Mouse (Mus musculus) embryonic fibroblast, embryonic 13.5 days (primary cell): ENCODE results near the gene Lcorl. TPM values are rescaled to one million over a fixed set of nuclear protein-coding genes. Genes with fewer than 3 reads are reported as not detected.

Experiments
- H3K27ac ChIP-seq: 2 replicates; pipeline ENCODE4 v1.5.1; 2012; ENCODE audit warnings: low read length, control low read depth, inconsistent platforms; ENCODE audit not compliant: insufficient read depth
- H3K4me1 ChIP-seq: 2 replicates; pipeline ENCODE4 v1.6.1; 2011; ENCODE audit warnings: low read length; ENCODE audit not compliant: control insufficient read depth, insufficient read depth
- H3K4me3 ChIP-seq: 2 replicates; pipeline ENCODE4 v1.5.1; 2011; ENCODE audit warnings: mild to moderate bottlenecking, control low read depth, low read length; ENCODE audit not compliant: insufficient read depth
- CTCF ChIP-seq: IDR thresholded peaks from 2 replicates; pipeline ENCODE4 v1.5.1; 2011; ENCODE audit warnings: mild to moderate bottlenecking, control low read depth, low read length, moderate library complexity, borderline replicate concordance; ENCODE audit not compliant: insufficient read depth
- POLR2A ChIP-seq: IDR thresholded peaks from 2 replicates; pipeline ENCODE4 v1.6.1; 2011; ENCODE audit warnings: low read depth, mild to moderate bottlenecking, control low read depth, low read length, moderate library complexity
- polyA plus RNA-seq: library from polyadenylated mRNA; stranded (reverse); fragments of >200 nt; gene quantifications from 2 replicates; pipeline ENCODE4 v1.2.4, GENCODE M21; 2011; ENCODE audit warnings: low read depth; ENCODE audit not compliant: missing spikeins, insufficient read length

Lcorl gene
- polyA plus RNA-seq, 1 experiment: 20.9 TPM

DNA sequence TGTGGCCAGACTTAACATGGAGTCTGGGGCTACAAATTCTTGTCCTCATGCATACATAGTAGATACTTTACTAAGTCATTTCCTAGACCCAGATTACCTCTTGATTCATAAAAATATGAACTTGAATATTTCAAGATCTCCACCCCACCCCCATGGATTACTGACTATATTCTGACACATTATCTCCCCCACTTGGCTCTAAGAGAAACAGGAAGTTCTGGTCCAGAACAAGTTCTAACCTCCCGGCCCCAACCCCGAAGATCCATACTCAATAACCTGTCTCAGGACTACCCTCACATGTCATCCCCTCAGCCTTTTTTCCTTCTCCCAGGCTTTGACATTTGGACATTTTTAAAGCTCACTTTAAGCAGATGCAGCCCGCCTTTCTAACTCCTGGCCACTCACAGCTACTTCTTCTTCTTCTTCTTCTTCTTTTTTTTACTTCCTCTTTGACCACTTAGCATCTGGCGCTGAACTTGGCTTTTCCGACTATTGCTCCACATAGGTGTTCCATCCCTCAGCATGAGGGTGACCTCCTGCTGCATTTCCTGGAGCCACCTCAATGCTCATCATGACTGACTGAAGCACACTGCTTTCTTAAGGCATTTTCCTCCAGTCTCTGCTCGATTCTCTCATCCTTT lies 138.4 kb downstream of the Lcorl start:
- Histone ChIP-seq H3K4me1 (no peaks in the 10 kb centered on the region), H3K4me3 (no peak overlapping the region), H3K27ac (no peak overlapping the region)
- TF ChIP-seq POLR2A: no peak
- TF ChIP-seq CTCF: no peak

DNA sequence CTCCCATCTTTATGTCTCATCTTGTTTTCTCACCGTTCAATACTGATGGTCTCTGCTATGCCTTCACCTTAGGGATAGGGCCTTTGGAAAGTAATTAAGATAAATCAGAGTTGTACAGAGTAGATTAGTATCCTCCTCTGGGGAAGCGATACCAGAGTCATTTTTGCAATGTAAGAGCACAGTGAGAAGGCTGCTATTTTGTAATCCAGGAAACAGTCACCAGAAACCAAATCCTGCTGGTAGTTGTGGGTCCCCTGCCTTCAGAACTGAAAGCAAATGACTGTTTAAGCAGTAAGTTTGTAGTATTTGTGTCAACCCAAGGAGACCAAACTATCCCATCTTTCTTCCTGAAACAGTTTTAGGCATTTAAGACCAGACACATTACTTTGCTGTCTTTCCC lies 147.8 kb downstream of the Lcorl start:
- H3K27ac ChIP-seq: no peak overlapping the region
- no peaks in the 10 kb centered on the region for H3K4me1 ChIP-seq
- TF ChIP-seq CTCF (no peak), POLR2A (no peak)
- no peak overlapping the region for H3K4me3 ChIP-seq

DNA sequence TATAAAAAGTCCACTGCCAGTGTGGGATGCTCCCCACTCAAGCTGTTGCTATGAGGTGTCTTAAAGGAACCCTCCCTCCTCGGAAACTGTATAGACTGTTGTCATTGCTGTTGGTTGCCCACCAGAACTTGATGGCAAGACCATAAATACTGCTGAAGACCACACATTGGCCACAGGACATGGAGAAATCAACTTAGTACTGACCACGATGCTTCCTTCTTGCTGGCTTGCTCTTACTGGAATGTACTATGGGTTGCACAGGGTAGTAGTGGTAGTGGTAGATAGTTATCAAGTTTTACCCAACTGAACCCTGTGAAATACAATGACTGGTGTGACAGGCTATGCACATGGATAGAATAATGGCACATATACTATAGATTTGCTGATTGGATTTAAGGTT lies 150.6 kb downstream of the Lcorl start:
- H3K27ac ChIP-seq: no peak overlapping the region
- TF ChIP-seq POLR2A: no peak
- no peak overlapping the region for H3K4me3 ChIP-seq
- no peaks in the 10 kb centered on the region for H3K4me1 ChIP-seq

DNA sequence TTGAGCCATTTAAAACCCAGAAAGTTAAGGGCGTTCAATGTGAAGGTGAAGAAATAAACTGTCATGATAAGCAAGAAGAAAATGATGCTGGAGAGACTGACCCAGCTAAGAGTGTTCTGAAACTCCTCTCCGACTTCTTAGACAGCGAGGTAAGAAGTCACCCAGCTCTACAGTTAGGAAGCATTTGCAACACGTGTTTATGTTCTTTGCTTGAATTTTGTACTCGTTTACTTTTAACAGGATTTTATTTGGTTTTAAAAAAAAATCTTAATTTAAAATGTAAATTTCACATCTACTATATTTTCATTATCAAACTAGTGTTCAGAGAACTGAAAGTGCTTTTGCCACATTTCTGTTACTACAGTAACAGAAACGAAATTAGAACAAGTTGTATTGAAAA lies 165.7 kb downstream of the Lcorl start:
- Histone ChIP-seq H3K27ac (no peak overlapping the region), H3K4me3 (no peak overlapping the region), H3K4me1 (peaks cover 2% of the 10 kb centered on the region; the same call in 1 of the 2 replicates)
- no peak for TF ChIP-seq CTCF
- TF ChIP-seq POLR2A: no peak

DNA sequence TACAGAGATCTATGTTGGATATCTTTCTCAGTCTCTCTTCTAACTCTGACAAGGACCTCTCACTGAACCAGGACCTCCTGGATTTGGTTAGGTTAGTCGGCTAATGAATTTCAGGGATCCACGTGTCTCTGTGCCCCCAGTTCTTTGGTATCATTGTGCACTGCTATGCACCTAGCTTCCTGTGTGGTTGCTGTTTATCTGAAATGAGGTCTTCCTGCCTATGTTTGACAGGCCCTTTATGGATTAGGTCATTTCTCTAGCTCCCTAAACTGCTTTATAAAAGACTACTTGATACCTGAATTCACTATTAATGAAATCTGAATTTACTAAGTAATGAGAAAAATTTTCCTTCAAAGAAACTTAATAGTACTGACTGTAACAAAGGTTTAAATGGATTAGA lies 166.6 kb downstream of the Lcorl start:
- TF ChIP-seq POLR2A (no peak), CTCF (no peak)
- Histone ChIP-seq H3K4me1 (peaks cover 2% of the 10 kb centered on the region; the same call in 1 of the 2 replicates), H3K4me3 (no peak overlapping the region), H3K27ac (no peak overlapping the region)

DNA sequence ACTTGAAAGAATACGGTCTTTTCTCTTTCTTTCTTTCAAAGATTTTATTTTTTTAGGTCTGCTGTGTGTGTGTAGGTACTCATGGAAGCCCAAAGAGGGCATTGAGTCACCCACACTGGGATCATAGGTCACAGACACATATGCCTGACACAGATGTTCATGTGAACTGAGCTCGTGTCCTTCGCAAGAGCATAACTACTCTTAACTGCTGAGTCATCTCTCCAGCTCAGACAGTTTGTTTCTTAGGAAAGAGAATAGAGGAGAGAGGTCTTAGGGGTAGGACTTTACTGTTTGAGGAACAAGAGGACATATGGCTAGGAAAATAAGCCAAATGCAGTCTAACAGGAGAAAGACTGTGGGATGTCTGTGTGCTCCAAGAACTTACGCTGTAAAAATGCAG lies 168.3 kb downstream of the Lcorl start:
- Histone ChIP-seq H3K4me1 (peaks cover 2% of the 10 kb centered on the region; the same call in 1 of the 2 replicates), H3K27ac (peak overlapping the region; percentile 91), H3K4me3 (no peak overlapping the region)
- no peak for TF ChIP-seq CTCF
- TF ChIP-seq POLR2A: no peak

DNA sequence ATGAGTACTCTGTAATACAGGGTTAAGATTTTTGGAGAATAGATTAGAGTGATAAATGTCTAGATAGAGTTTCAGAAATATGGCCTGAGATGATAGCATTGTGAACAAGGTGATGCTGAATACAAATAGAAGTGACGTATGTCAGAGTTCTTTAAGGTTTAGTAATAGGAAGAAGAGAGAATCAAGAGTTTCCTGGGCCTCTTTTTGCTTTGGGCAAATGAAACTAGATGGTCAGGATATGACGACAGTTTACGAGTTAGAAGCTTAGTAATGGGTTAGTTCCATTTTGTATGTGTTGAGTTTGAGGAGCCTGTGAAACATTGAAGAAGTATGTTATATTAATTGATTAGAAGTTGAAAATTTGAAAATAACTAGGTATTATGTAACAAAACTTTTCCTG lies 171.2 kb downstream of the Lcorl start:
- Histone ChIP-seq H3K4me3 (no peak overlapping the region), H3K4me1 (peaks cover 2% of the 10 kb centered on the region; the same call in 1 of the 2 replicates), H3K27ac (no peak overlapping the region)
- TF ChIP-seq CTCF: no peak
- no peak for TF ChIP-seq POLR2A

DNA sequence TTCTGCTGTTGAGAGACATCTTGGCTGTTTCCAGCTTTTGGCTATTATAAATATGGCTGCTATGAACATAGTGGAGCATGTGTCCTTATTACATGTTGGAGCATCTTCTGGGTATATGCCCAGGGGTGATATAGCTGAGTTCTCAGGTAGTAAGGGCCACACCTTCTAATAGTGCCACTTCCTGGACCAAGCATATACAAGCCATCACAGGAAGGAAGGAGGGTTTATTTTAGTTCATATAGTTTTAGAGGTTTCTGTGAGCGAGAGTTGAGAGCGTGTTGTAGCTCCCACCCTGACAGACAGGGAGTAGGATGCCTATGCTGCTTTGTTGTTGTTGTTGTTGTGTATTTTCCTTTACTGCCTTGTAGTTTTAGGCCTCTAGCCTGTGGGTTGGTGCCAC lies 172.2 kb downstream of the Lcorl start:
- peaks cover 2% of the 10 kb centered on the region; the same call in 1 of the 2 replicates for H3K4me1 ChIP-seq
- no peak for TF ChIP-seq CTCF
- TF ChIP-seq POLR2A: no peak
- no peak overlapping the region for H3K27ac ChIP-seq
- no peak overlapping the region for H3K4me3 ChIP-seq

DNA sequence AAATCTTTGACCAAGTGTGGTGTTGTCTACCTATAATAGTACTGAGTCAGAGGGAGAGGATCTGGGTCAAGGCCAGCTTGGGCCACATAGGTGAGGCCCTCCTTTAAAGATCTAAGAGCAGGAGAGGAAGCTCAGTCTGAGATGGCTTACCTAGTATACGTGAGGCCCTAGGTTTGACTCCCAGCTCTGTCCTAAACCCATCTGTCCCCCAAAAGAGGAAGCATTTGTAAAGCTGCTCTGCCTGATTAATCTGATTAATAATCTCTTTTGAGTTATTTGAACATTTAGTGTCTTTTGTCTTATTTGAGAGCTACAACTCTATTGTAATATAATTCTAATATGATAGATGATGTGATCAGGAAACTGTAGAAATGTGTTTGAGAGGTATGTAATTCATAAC lies 174.0 kb downstream of the Lcorl start:
- Histone ChIP-seq H3K27ac (no peak overlapping the region), H3K4me3 (no peak overlapping the region), H3K4me1 (no peaks in the 10 kb centered on the region)
- TF ChIP-seq POLR2A (no peak), CTCF (no peak)

DNA sequence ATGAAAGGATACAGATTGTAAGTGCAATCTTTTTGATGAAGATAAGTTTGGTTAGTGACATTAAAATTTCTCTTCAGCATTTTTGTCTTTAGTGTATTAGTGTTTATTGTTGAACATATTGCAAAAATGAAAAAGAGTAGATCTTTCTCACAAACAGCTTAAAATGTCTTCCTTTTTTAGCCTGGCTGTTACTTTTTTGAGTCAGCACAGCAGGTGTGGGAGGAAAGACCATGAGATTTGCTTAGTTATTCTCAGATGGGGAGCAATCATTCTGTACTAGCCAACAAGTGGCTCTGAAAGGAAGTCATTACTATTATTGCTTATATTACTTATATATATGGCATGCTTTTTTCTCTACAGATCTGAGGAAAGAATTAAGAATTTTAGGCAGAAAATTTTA lies 177.5 kb downstream of the Lcorl start:
- Histone ChIP-seq H3K4me1 (no peaks in the 10 kb centered on the region), H3K27ac (no peak overlapping the region), H3K4me3 (no peak overlapping the region)
- no peak for TF ChIP-seq POLR2A
- no peak for TF ChIP-seq CTCF
